Mouse (Mus musculus) regulatory T cell (primary cell): ENCODE measurements around the gene Nploc4.
"Not testable (repeated sequence)": the region's sequence is repeated elsewhere in the genome, so short reads cannot be mapped to it uniquely, and the experiment has no call there.

ENCODE experiments used
- in situ Hi-C: fragments of 300-600 bp; cut with MboI, MseI; formaldehyde crosslinking; loops from one replicate; pipeline ENCODE4 v1.15.1; 2025; ENCODE audit warnings: high pct_unique_total_duplicates

The Nploc4 gene

GRCm38 (mm10) chr11:120354304-120355276 is 82.9 kb downstream of the Nploc4 start:
- in situ Hi-C loops = no loop called here

- in situ Hi-C loops = no loop called here
Measured at GRCm38 (mm10) chr11:120353500-120354303, 83.8 kb downstream of the Nploc4 start.

GRCm38 (mm10) chr11:120352571-120353290 is 84.8 kb downstream of the Nploc4 start:
- in situ Hi-C loops = no loop called here

- in situ Hi-C loops = not testable (repeated sequence)
Measured at GRCm38 (mm10) chr11:120352093-120352350, 85.5 kb downstream of the Nploc4 start.

- in situ Hi-C loops = no loop called here
Measured at GRCm38 (mm10) chr11:120351250-120352092, 86.0 kb downstream of the Nploc4 start.

GRCm38 (mm10) chr11:120350711-120351110 is 86.8 kb downstream of the Nploc4 start:
- in situ Hi-C loops = no loop called here

GRCm38 (mm10) chr11:120349986-120350702 is 87.4 kb downstream of the Nploc4 start:
- in situ Hi-C loops = loop anchor here (10.0 kb wide), 1 partner anchor 1295 kb away; no protein-coding TSS in a partner anchor

- in situ Hi-C loops = loop anchor here (10.0 kb wide), 1 partner anchor 1295 kb away; no protein-coding TSS in a partner anchor
Measured at GRCm38 (mm10) chr11:120349371-120349985, 88.0 kb downstream of the Nploc4 start.

- in situ Hi-C loops = loop anchor here (10.0 kb wide), 1 partner anchor 1294 kb away; no protein-coding TSS in a partner anchor
Measured at GRCm38 (mm10) chr11:120348684-120349370, 88.7 kb downstream of the Nploc4 start.

GRCm38 (mm10) chr11:120347791-120348683 is 89.5 kb downstream of the Nploc4 start, which contains the start of gene Actg1:
TSS of gene Actg1 (minus strand) at chr11:120348542.
- in situ Hi-C loops = loop anchor here (10.0 kb wide), 1 partner anchor 1293 kb away; no protein-coding TSS in a partner anchor

GRCm38 (mm10) chr11:120347301-120347700 is 90.2 kb downstream of the Nploc4 start:
- in situ Hi-C loops = loop anchor here (10.0 kb wide), 1 partner anchor 1292 kb away; no protein-coding TSS in a partner anchor

- in situ Hi-C loops = loop anchor here (10.0 kb wide), 1 partner anchor 1292 kb away; no protein-coding TSS in a partner anchor
Measured at GRCm38 (mm10) chr11:120346383-120347034, 91.0 kb downstream of the Nploc4 start.

GRCm38 (mm10) chr11:120345067-120345681 is 92.3 kb downstream of the Nploc4 start:
- in situ Hi-C loops = loop anchor here (10.0 kb wide), 1 partner anchor 1290 kb away; no protein-coding TSS in a partner anchor

GRCm38 (mm10) chr11:120344310-120344920 is 93.1 kb downstream of the Nploc4 start:
- in situ Hi-C loops = loop anchor here (10.0 kb wide), 1 partner anchor 1290 kb away; no protein-coding TSS in a partner anchor

- in situ Hi-C loops = loop anchor here (10.0 kb wide), 1 partner anchor 1289 kb away; no protein-coding TSS in a partner anchor
Measured at GRCm38 (mm10) chr11:120343519-120344309, 93.8 kb downstream of the Nploc4 start.
